Mouse (Mus musculus): ENCODE measurements around the gene Mbnl1.

DNA sequence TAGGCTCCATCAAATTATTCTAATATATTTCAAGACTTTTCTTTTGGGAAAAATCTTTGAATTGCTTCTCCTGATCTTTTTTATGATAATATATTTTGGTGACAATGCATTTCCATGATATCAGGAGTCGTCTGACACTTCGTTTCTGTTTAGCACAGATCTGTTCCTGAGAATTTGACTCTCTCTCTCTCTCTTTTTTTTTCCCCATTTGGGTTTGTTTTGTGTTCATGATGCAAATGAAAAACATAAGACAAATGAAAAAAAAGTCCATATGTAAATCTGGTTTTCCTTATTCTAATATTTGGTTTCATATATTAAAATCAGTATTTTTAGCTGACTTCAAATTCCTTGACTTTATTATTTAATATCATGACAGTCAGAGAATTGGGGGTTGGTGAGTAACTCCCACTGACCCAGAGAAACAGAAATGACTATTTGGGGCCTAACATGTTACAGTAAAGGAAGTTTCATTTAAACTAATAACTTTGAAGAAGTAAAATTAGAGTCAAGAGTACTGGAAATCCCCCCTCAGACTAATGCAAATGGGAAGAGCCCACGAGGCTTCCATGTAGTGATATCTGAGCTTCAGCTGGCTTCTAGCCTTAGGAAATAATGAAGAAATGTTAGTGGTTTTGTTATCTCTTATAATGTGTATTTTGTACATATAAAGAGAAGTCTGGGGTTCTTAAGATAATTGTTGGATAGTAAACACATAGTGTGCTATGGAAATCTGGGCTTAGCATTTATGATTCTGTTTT is 65.8 kb downstream of the Mbnl1 start:
- no peak for TF ChIP-seq POLR2A (IDR thresholded peaks at IDR 0.05; ENCODE audit: borderline replicate concordance, low read depth, low read length)
- no peak for TF ChIP-seq CTCF (IDR thresholded peaks at IDR 0.05; ENCODE audit: low read depth, low read length)

Data from bone marrow macrophage, adult 2 months (primary cell).